Mouse (Mus musculus) stomach, embryonic 16.5 days (tissue): Measurements from ENCODE around the gene Fdx1l. TPM values are rescaled to one million over a fixed set of nuclear protein-coding genes. Genes with fewer than 3 reads are reported as not detected.

ENCODE experiments used
- ATAC-seq: fragments of 200-750 bp; cut with Nextera tagmentation; 2 replicates; pipeline ENCODE4 v1.8.0; 2017; ENCODE audit warnings: moderate number of reproducible peaks, moderate TSS enrichment; ENCODE audit not compliant: insufficient read depth, low FRiP score
- H3K27ac ChIP-seq: fragments of 300-500 bp; sonication (generic); 2 replicates; pipeline ENCODE4 v1.5.1; 2014; ENCODE audit warnings: low read length
- H3K27me3 ChIP-seq: fragments of 300-500 bp; sonication (generic); 2 replicates; pipeline ENCODE4 v1.6.1; 2014; ENCODE audit warnings: low read length, control low read depth, mixed read lengths; ENCODE audit not compliant: control insufficient read depth, insufficient read depth
- H3K36me3 ChIP-seq: fragments of 300-500 bp; sonication (generic); 2 replicates; pipeline ENCODE4 v1.6.1; 2014; ENCODE audit warnings: low read length; ENCODE audit not compliant: control insufficient read depth, insufficient read depth
- H3K4me1 ChIP-seq: fragments of 300-500 bp; sonication (generic); 2 replicates; pipeline ENCODE4 v1.6.1; 2014; ENCODE audit warnings: low read length, control low read depth, mixed read lengths; ENCODE audit not compliant: control insufficient read depth, insufficient read depth
- H3K4me2 ChIP-seq: fragments of 300-500 bp; sonication (generic); 2 replicates; pipeline ENCODE4 v1.6.1; 2014; ENCODE audit warnings: low read depth, low read length, mixed read lengths
- H3K4me3 ChIP-seq: fragments of 300-500 bp; sonication (generic); replicated peaks from 2 replicates; pipeline ENCODE4 v1.5.1; 2014; ENCODE audit warnings: mild to moderate bottlenecking, low read length
- H3K9ac ChIP-seq: fragments of 300-500 bp; sonication (generic); 2 replicates; pipeline ENCODE4 v1.6.1; 2014; ENCODE audit warnings: low read length
- H3K9me3 ChIP-seq: fragments of 300-500 bp; sonication (generic); replicated peaks from 2 replicates; pipeline ENCODE4 v1.6.1; 2016; ENCODE audit warnings: low read length, control low read depth; ENCODE audit not compliant: control insufficient read depth
- whole genome bisulfite sequencing: fragments of 180-500 bp; shearing (Covaris S2); extraction: QIAGEN DNeasy Blood & Tissue Kit; methylation state at CpG from one replicate; pipeline ENCODE4 v1.1.7; 2014; 5-methylcytosine and 5-hydroxymethylcytosine counted together
- polyA plus RNA-seq: library from polyadenylated mRNA; unstranded; fragments of >200 nt; fragmentation: Nextera tagmentation; extraction: Ambion mirVana; gene quantifications from 2 replicates; pipeline ENCODE4 v1.2.1, GENCODE M21; 2015

Fdx1l gene
- polyA plus RNA-seq, 1 experiment from 2014 or later: 49.7 TPM

- no peaks in the 10 kb centered on the region for H3K9me3 ChIP-seq
- peaks cover 30% of the 10 kb centered on the region for H3K4me1 ChIP-seq
- ATAC-seq: no peak
- WGBS: 66% methylated on average over 6 of the region's 6 CpGs
- peaks cover 27% of the 10 kb centered on the region for H3K27me3 ChIP-seq
- H3K9ac ChIP-seq: no peak overlapping the region
- H3K36me3 ChIP-seq: no peaks in the 10 kb centered on the region
- no peak overlapping the region for H3K4me3 ChIP-seq
- no peak overlapping the region for H3K27ac ChIP-seq
- no peak overlapping the region for H3K4me2 ChIP-seq
Observed at GRCm38 (mm10) chr9:21028560-21029110, 44.8 kb downstream of the Fdx1l start.

DNA sequence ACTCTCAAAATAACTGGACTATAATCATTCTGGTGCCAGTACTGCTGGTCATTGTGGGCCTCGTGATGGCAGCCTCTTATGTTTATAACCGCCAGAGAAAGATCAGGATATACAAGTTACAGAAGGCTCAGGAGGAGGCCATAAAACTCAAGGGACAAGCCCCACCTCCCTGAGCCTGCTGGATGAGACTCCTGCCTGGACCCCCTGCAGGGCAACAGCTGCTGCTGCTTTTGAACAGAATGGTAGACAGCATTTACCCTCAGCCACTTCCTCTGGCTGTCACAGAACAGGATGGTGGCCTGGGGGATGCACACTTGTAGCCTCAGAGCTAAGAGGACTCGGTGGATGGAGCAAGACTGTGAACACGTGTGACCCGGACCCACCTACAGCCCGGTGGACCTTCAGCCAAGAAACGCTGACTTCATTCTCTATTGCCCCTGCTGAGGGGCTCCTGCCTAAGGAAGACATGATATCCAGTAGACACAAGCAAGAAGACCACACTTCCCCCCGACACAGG is 45.6 kb downstream of the Fdx1l start:
- H3K27ac ChIP-seq: no peak overlapping the region
- no peak overlapping the region for H3K9ac ChIP-seq
- no peaks in the 10 kb centered on the region for H3K36me3 ChIP-seq
- peaks cover 20% of the 10 kb centered on the region for H3K27me3 ChIP-seq
- no peak overlapping the region for H3K4me3 ChIP-seq
- no peak overlapping the region for H3K4me2 ChIP-seq
- no peak for ATAC-seq
- H3K4me1 ChIP-seq: peaks cover 25% of the 10 kb centered on the region
- H3K9me3 ChIP-seq: no peaks in the 10 kb centered on the region
- 67% methylated on average over 8 of the region's 8 CpGs for WGBS

GRCm38 (mm10) chr9:21026849-21027248 is 46.6 kb downstream of the Fdx1l start:
- Histone ChIP-seq H3K9me3 (no peaks in the 10 kb centered on the region), H3K4me2 (no peak overlapping the region), H3K9ac (no peak overlapping the region), H3K27ac (no peak overlapping the region), H3K4me1 (peaks cover 15% of the 10 kb centered on the region), H3K27me3 (peaks cover 10% of the 10 kb centered on the region; the same call in 1 of the 2 replicates), H3K4me3 (no peak overlapping the region), H3K36me3 (no peaks in the 10 kb centered on the region)
- ATAC-seq: no peak
- WGBS: 75% methylated on average over 12 of the region's 12 CpGs

DNA sequence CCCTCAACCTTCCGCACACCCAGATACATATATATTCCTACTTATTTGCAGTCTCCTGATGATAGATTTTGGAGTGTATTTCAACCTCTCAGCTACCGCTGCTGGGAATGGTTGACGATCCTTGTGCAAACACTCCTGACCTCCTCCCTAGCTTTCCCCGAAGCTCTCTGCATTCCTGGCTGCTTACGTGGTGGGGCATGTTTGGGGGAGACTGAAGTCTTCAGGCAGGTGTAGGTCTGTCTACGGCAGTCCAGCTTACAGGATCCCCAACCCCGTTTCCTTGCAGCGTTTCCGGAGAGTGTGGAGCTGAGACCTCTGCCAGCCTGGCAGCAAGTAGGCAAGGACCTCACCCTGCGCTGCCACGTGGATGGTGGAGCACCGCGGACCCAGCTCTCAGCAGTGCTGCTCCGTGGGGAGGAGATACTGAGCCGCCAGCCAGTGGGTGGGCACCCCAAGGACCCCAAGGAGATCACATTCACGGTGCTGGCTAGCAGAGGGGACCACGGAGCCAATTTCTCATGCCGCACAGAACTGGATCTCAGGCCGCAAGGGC is 48.1 kb downstream of the Fdx1l start:
- ATAC-seq: peak; percentile 28; the same call in 1 of the 2 replicates
- Histone ChIP-seq H3K27me3 (0 out of 2 replicates have a peak, but pooled peaks cover 8% of the 10 kb centered on the region), H3K9me3 (no peaks in the 10 kb centered on the region), H3K36me3 (no peaks in the 10 kb centered on the region), H3K9ac (peak overlapping the region; percentile 2; the same call in 1 of the 2 replicates), H3K4me3 (no peak overlapping the region; the same call in 1 of the 2 replicates), H3K27ac (peak overlapping the region; percentile 68; the same call in 1 of the 2 replicates), H3K4me2 (peak overlapping the region; percentile 36; the same call in 1 of the 2 replicates), H3K4me1 (peaks cover 14% of the 10 kb centered on the region)
- WGBS: 53% methylated on average over 19 of the region's 19 CpGs

DNA sequence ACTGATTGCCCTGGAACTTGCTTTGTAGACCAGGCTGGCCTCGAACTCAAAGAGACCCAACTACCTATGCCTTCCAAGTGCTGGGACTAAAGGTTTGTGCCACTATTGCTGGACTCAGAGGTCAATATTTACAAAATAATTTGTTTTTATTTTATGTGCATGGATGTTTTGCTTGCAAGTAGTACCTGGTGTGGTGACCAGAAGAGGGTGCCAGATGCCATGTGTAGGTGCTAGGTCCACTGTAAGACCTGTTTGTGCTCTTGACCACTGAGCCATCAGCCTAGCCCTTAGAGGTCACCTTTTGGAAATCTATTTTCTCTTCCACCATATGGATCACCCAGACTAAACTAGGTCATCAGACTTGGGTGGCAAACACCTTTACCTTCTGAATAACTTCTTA is 50.7 kb downstream of the Fdx1l start:
- no peak overlapping the region for H3K27ac ChIP-seq
- no peak overlapping the region for H3K4me3 ChIP-seq
- peaks cover 2% of the 10 kb centered on the region; the same call in 1 of the 2 replicates for H3K4me1 ChIP-seq
- WGBS: 79% methylated on average over 1 of the region's 1 CpGs
- no peaks in the 10 kb centered on the region for H3K36me3 ChIP-seq
- no peak for ATAC-seq
- no peak overlapping the region for H3K4me2 ChIP-seq
- H3K27me3 ChIP-seq: no peaks in the 10 kb centered on the region
- H3K9ac ChIP-seq: no peak overlapping the region
- no peaks in the 10 kb centered on the region for H3K9me3 ChIP-seq

- Histone ChIP-seq H3K9me3 (no peaks in the 10 kb centered on the region), H3K9ac (no peak overlapping the region), H3K36me3 (no peaks in the 10 kb centered on the region), H3K4me3 (no peak overlapping the region), H3K4me1 (peaks cover 4% of the 10 kb centered on the region; the same call in 1 of the 2 replicates), H3K27ac (no peak overlapping the region), H3K27me3 (peaks cover 2% of the 10 kb centered on the region), H3K4me2 (no peak overlapping the region)
- 45% methylated on average over 6 of the region's 6 CpGs for WGBS
- no peak for ATAC-seq
Observed at GRCm38 (mm10) chr9:21022288-21022687, 51.1 kb downstream of the Fdx1l start.

DNA sequence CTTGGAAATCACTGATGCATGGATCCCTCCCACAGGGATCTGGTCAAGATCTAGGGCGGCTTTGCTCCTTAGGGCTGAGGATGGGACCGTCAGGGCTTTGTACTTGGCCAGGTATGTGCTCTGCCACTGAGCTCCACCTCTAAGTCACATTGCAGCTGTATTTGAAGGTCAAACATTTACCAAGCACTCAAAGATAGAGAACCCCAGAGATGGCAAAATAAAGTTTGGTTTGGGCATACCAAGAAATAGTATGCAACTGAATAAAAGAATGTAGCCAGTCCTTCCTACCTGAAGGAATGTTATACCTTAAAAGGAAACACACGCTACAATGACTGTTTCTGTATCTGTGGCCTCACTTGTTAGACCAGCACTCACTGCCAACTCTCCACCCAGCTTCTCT is 52.1 kb downstream of the Fdx1l start:
- Histone ChIP-seq H3K27ac (no peak overlapping the region), H3K9ac (no peak overlapping the region), H3K4me1 (peaks cover 12% of the 10 kb centered on the region), H3K4me2 (no peak overlapping the region), H3K27me3 (peaks cover 10% of the 10 kb centered on the region), H3K36me3 (no peaks in the 10 kb centered on the region), H3K9me3 (no peaks in the 10 kb centered on the region), H3K4me3 (no peak overlapping the region)
- WGBS: 80% methylated on average over 3 of the region's 3 CpGs
- no peak for ATAC-seq

DNA sequence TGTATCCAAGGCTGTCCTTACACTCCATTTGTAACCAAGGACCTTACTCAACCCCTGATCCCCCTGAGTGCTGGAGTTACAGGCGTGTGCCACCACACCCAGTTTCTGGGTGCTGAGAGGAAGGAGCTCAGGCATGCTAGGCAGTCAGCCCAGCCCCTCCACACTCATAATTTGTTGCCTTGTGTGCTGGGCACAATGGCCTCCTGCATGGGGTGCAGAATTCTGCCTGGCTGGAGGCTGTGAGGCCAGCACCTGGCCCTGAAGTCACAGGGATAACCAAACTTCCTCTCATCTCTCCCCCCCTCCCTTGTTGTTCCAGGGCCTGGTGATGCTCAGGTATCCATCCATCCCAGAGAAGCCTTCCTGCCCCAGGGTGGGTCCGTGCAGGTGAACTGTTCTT is 54.8 kb downstream of the Fdx1l start:
- peaks cover 20% of the 10 kb centered on the region for H3K4me1 ChIP-seq
- H3K4me2 ChIP-seq: no peak overlapping the region
- WGBS: 72% methylated on average over 2 of the region's 2 CpGs
- peaks cover 10% of the 10 kb centered on the region for H3K27me3 ChIP-seq
- no peak overlapping the region for H3K27ac ChIP-seq
- H3K9me3 ChIP-seq: no peaks in the 10 kb centered on the region
- ATAC-seq: no peak
- no peak overlapping the region for H3K9ac ChIP-seq
- no peaks in the 10 kb centered on the region for H3K36me3 ChIP-seq
- H3K4me3 ChIP-seq: no peak overlapping the region
